Mouse (Mus musculus) heart, postnatal 4 days (tissue): ENCODE measurements around the gene Mdn1. TPM values are rescaled to one million over a fixed set of nuclear protein-coding genes. Genes with fewer than 3 reads are reported as not detected.

Experiments
- DNase-seq: peaks from one replicate; pipeline ENCODE4 v3.0.0; 2021
- total RNA-seq, 2 experiments: library from RNA; stranded (reverse); gene quantifications; 2 replicates each; pipeline ENCODE4 v1.2.3; 2021

Mdn1 gene
- total RNA-seq, 2 experiments from 2014 or later: 20.4 to 20.6 TPM

GRCm38 (mm10) chr4:32789020-32789419 lies 132.1 kb downstream of the Mdn1 start:
- no peak for DNase-seq

- no peak for DNase-seq
Observed at GRCm38 (mm10) chr4:32798976-32799375, 142.1 kb downstream of the Mdn1 start.

GRCm38 (mm10) chr4:32799966-32800576 lies 143.2 kb downstream of the Mdn1 start, which contains the start of gene Lyrm2:
Lyrm2 (plus strand) TSS chr4:32800253.
- DNase-seq: peak; percentile 80

DNA sequence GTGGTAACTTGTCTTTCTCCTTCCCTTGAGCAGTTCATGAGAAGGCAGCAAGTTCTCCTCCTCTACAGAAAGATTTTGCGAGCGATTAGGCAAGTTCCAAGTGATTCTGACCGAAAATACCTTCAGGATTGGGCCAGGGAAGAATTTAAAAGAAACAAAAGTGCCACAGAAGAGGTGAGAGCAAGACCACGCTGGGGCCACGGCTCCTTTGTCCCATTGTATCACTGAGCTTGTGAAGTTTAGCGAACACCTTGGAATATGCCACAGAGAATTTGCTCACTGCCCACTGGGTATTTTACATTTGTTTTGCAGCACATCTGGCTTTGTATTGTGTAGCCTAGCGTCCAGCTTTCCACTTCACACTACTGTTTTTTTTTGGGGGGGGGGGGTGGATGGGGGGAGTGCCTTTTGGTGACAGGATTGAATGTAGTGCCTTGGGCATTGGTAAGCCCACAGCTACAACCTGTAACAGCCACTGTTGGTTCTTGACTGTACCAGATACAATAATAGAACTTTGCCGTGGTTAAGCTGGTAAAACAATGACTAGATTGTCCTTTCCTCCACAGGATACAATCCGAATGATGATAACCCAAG lies 143.8 kb downstream of the Mdn1 start:
- DNase-seq: no peak

- DNase-seq: no peak
Observed at GRCm38 (mm10) chr4:32817478-32817877, 160.6 kb downstream of the Mdn1 start.

- no peak for DNase-seq
Observed at GRCm38 (mm10) chr4:32820676-32821075, 163.8 kb downstream of the Mdn1 start.

GRCm38 (mm10) chr4:32824254-32824653 lies 167.3 kb downstream of the Mdn1 start:
- DNase-seq: no peak

Other genes starting within 250 kb of the Mdn1 start
- not detected for gene Gja10, start 54.4 kb upstream of the Mdn1 start, total RNA-seq
- gene Casp8ap2, start 41.7 kb upstream of the Mdn1 start, total RNA-seq: 10 to 100 TPM; 10.5 to 11.9 TPM
- gene Lyrm2, start 143.1 kb downstream of the Mdn1 start, total RNA-seq: 10 to 100 TPM; 46.4 to 51.0 TPM